Mouse (Mus musculus) forebrain, embryonic 11.5 days (tissue): ENCODE data around the gene Medag. TPM values are rescaled to one million over a fixed set of nuclear protein-coding genes. Genes with fewer than 3 reads are reported as not detected.

Experiments
- ATAC-seq: fragments of 200-750 bp; cut with Nextera tagmentation; replicated peaks from 2 replicates; pipeline ENCODE4 v1.8.0; 2017; ENCODE audit warnings: moderate TSS enrichment; ENCODE audit not compliant: low FRiP score
- DNase-seq: peaks from one replicate; pipeline ENCODE4 v3.0.0-alpha.2; 2017; ENCODE audit warnings: low spot score
- H3K27ac ChIP-seq: fragments of 300-500 bp; sonication (generic); 2 replicates; pipeline ENCODE4 v1.5.1; 2014; ENCODE audit warnings: low read depth, low read length
- H3K27me3 ChIP-seq: fragments of 300-500 bp; sonication (generic); 2 replicates; pipeline ENCODE4 v1.6.1; 2014; ENCODE audit warnings: mild to moderate bottlenecking, low read length, mixed read lengths; ENCODE audit not compliant: control insufficient read depth, insufficient read depth
- H3K36me3 ChIP-seq: fragments of 300-500 bp; sonication (generic); 2 replicates; pipeline ENCODE4 v1.6.1; 2014; ENCODE audit warnings: mild to moderate bottlenecking, low read length, moderate library complexity, mixed read lengths; ENCODE audit not compliant: control insufficient read depth, insufficient read depth
- H3K4me1 ChIP-seq: fragments of 300-500 bp; sonication (generic); replicated peaks from 2 replicates; pipeline ENCODE4 v1.6.1; 2014; ENCODE audit warnings: low read length, mixed read lengths; ENCODE audit not compliant: control insufficient read depth, insufficient read depth
- H3K4me2 ChIP-seq: fragments of 300-500 bp; sonication (generic); 2 replicates; pipeline ENCODE4 v1.6.1; 2014; ENCODE audit warnings: low read depth, mild to moderate bottlenecking, low read length, moderate library complexity, mixed read lengths; ENCODE audit not compliant: severe bottlenecking
- H3K4me3 ChIP-seq: fragments of 300-500 bp; sonication (generic); 2 replicates; pipeline ENCODE4 v1.5.1; 2014; ENCODE audit warnings: low read depth, low read length
- H3K9ac ChIP-seq: fragments of 300-500 bp; sonication (generic); 2 replicates; pipeline ENCODE4 v1.6.1; 2014; ENCODE audit warnings: low read length
- H3K9me3 ChIP-seq: fragments of 300-500 bp; sonication (generic); 2 replicates; pipeline ENCODE4 v1.6.1; 2016; ENCODE audit warnings: low read length, mixed read lengths; ENCODE audit not compliant: control insufficient read depth
- WGBS: fragments of 180-500 bp; shearing (Covaris S2); extraction: QIAGEN DNeasy Blood & Tissue Kit; methylation state at CpG from one replicate; pipeline ENCODE4 v1.1.7; 2014; 5-methylcytosine and 5-hydroxymethylcytosine counted together
- polyA plus RNA-seq: library from polyadenylated mRNA; unstranded; fragments of >200 nt; fragmentation: Nextera tagmentation; extraction: Ambion mirVana; gene quantifications from 2 replicates; pipeline ENCODE4 v1.2.1, GENCODE M21; 2014

Medag gene
- 1.0 and 1.4 TPM in 2 replicates for polyA plus RNA-seq

GRCm38 (mm10) chr5:149411509-149412193 is at the start of gene Medag:
Medag (plus strand) TSS chr5:149411749.
- DNase-seq (peak; percentile 71), ATAC-seq (peak; percentile 71)
- Histone ChIP-seq H3K9me3 (no peaks in the 10 kb centered on the region), H3K4me3 (peak within 1 kb of the TSS; percentile 14), H3K27me3 (peaks cover 9% of the 10 kb centered on the region; the same call in 1 of the 2 replicates), H3K36me3 (no peaks in the 10 kb centered on the region), H3K27ac (no peak within 1 kb of the TSS), H3K4me1 (peaks cover 8% of the 10 kb centered on the region; the same call in 1 of the 2 replicates), H3K9ac (peak within 1 kb of the TSS; percentile 43), H3K4me2 (peak within 1 kb of the TSS; percentile 47)
- 3% methylated on average over 38 of the region's 38 CpGs for WGBS

- Histone ChIP-seq H3K4me2 (no peak overlapping the region), H3K9me3 (peaks cover 5% of the 10 kb centered on the region; the same call in 1 of the 2 replicates), H3K4me3 (no peak overlapping the region), H3K27ac (no peak overlapping the region), H3K36me3 (no peaks in the 10 kb centered on the region), H3K9ac (no peak overlapping the region), H3K27me3 (no peaks in the 10 kb centered on the region), H3K4me1 (no peaks in the 10 kb centered on the region)
- no peak for ATAC-seq
- DNase-seq = no peak
- WGBS = 84% methylated on average over 3 of the region's 3 CpGs
Measured at GRCm38 (mm10) chr5:149362626-149363025, 48.9 kb upstream of the Medag start.

- H3K27ac ChIP-seq = no peak overlapping the region
- 61% methylated on average over 16 of the region's 16 CpGs for WGBS
- H3K4me3 ChIP-seq = no peak overlapping the region
- no peak overlapping the region for H3K9ac ChIP-seq
- peaks cover 5% of the 10 kb centered on the region; the same call in 1 of the 2 replicates for H3K9me3 ChIP-seq
- no peaks in the 10 kb centered on the region for H3K36me3 ChIP-seq
- ATAC-seq (peak; percentile 44; the same call in 1 of the 2 replicates), DNase-seq (no peak)
- no peaks in the 10 kb centered on the region for H3K4me1 ChIP-seq
- no peaks in the 10 kb centered on the region for H3K27me3 ChIP-seq
- no peak overlapping the region for H3K4me2 ChIP-seq
Measured at GRCm38 (mm10) chr5:149363903-149364755, 47.4 kb upstream of the Medag start.

GRCm38 (mm10) chr5:149367011-149367410 is 44.5 kb upstream of the Medag start:
- Histone ChIP-seq H3K4me3 (no peak overlapping the region), H3K36me3 (no peaks in the 10 kb centered on the region), H3K9ac (no peak overlapping the region), H3K27me3 (no peaks in the 10 kb centered on the region), H3K4me1 (no peaks in the 10 kb centered on the region), H3K4me2 (no peak overlapping the region), H3K27ac (no peak overlapping the region), H3K9me3 (no peaks in the 10 kb centered on the region)
- DNase-seq = no peak
- ATAC-seq = no peak
- 87% methylated on average over 2 of the region's 2 CpGs for WGBS

- no peaks in the 10 kb centered on the region for H3K4me1 ChIP-seq
- no peaks in the 10 kb centered on the region for H3K27me3 ChIP-seq
- H3K9ac ChIP-seq = no peak overlapping the region
- no peak overlapping the region for H3K4me3 ChIP-seq
- no peak overlapping the region for H3K27ac ChIP-seq
- no peaks in the 10 kb centered on the region for H3K9me3 ChIP-seq
- DNase-seq = no peak
- no peak for ATAC-seq
- 77% methylated on average over 7 of the region's 7 CpGs for WGBS
- H3K4me2 ChIP-seq = no peak overlapping the region
- H3K36me3 ChIP-seq = no peaks in the 10 kb centered on the region
Measured at GRCm38 (mm10) chr5:149367544-149368466, 43.7 kb upstream of the Medag start.

GRCm38 (mm10) chr5:149368575-149369312 is 42.8 kb upstream of the Medag start:
- H3K9me3 ChIP-seq = no peaks in the 10 kb centered on the region
- 71% methylated on average over 12 of the region's 12 CpGs for WGBS
- no peak overlapping the region for H3K4me2 ChIP-seq
- no peak overlapping the region for H3K4me3 ChIP-seq
- H3K4me1 ChIP-seq = no peaks in the 10 kb centered on the region
- ATAC-seq (no peak), DNase-seq (no peak)
- H3K9ac ChIP-seq = no peak overlapping the region
- no peak overlapping the region for H3K27ac ChIP-seq
- H3K36me3 ChIP-seq = no peaks in the 10 kb centered on the region
- no peaks in the 10 kb centered on the region for H3K27me3 ChIP-seq

GRCm38 (mm10) chr5:149369373-149370035 is 42.0 kb upstream of the Medag start:
- H3K36me3 ChIP-seq = no peaks in the 10 kb centered on the region
- no peaks in the 10 kb centered on the region for H3K27me3 ChIP-seq
- ATAC-seq (no peak), DNase-seq (no peak)
- H3K4me1 ChIP-seq = no peaks in the 10 kb centered on the region
- WGBS = 85% methylated on average over 21 of the region's 21 CpGs
- H3K9ac ChIP-seq = no peak overlapping the region
- H3K4me2 ChIP-seq = no peak overlapping the region
- no peak overlapping the region for H3K4me3 ChIP-seq
- H3K27ac ChIP-seq = no peak overlapping the region
- no peaks in the 10 kb centered on the region for H3K9me3 ChIP-seq
